Mouse (Mus musculus) heart, adult 2 months (tissue): ENCODE measurements around the gene Ccdc81.

Experiments
- CTCF ChIP-seq: fragments of 200-600 bp; IDR thresholded peaks from 2 replicates; pipeline ENCODE4 v1.8.1; 2022; ENCODE audit warnings: antibody characterized with exemption, mild to moderate bottlenecking, moderate library complexity
- EP300 ChIP-seq: fragments of 200-500 bp; IDR thresholded peaks from 2 replicates; pipeline ENCODE4 v1.6.1; 2011; ENCODE audit warnings: low read depth, low read length, control low read depth; ENCODE audit not compliant: insufficient read depth
- POLR2A ChIP-seq: fragments of 200-500 bp; IDR thresholded peaks from 2 replicates; pipeline ENCODE4 v1.6.1; 2011; ENCODE audit warnings: mild to moderate bottlenecking, low read depth, low read length, control low read depth; ENCODE audit not compliant: insufficient read depth

DNA sequence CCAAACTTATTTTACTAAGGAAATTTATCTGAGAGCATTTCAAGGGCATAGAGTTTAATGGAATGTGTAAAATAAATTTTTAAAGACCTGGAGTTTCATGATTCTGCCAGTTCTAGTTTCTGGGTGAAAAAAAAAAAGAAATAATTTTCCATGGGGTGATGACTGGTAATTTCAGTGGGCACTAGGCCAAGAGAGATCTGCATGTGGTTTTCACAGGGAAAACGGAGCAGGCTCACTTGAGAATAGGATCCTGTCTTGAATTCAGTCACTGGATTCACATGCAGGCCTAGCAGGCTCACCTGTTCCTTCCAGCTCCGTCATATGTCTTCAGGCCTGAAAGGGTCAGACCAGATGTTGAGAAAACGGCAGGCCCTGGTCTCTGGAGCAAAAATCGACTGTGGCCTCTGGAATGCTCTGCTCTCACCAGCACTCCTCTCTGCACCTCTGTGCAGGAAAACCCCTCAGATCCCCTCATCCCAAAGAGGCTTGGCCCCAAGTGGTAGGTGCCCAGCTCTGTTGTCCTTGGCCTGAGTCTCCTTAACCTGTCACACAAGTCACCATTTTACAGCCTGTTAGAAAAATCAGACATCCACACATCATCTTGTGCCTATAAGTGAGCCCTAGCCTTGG lies 74.9 kb downstream of the Ccdc81 start:
- TF ChIP-seq POLR2A = no peak
- TF ChIP-seq CTCF = no peak
- no peak for TF ChIP-seq EP300
